Mouse (Mus musculus) embryo, embryonic 10 days (tissue): Measurements from ENCODE around the gene Gapdhs.
A peak's percentile ranks its signal among the peaks of the same experiment; 100 is the strongest.
"Not testable (repeated sequence)": the region's sequence is repeated elsewhere in the genome, so short reads cannot be mapped to it uniquely, and the experiment has no call there.

Experiments
- DNase-seq: peaks from one replicate; pipeline ENCODE4 v3.0.0-alpha.2; 2015; ENCODE audit warnings: low spot score

Gene Gapdhs

GRCm38 (mm10) chr7:30744022-30744598 lies 629 bp upstream of the Gapdhs start:
- no peak for DNase-seq

- not testable (repeated sequence) for DNase-seq
Measured at GRCm38 (mm10) chr7:30742570-30742969, 911 bp downstream of the Gapdhs start.

GRCm38 (mm10) chr7:30736211-30736610 lies 7.3 kb downstream of the Gapdhs start:
- no peak for DNase-seq

GRCm38 (mm10) chr7:30730064-30730722 lies 13.3 kb downstream of the Gapdhs start:
- DNase-seq: not testable (repeated sequence)

GRCm38 (mm10) chr7:30729396-30730063 lies 14.0 kb downstream of the Gapdhs start, which contains the start of gene Tmem147:
Gene Tmem147, minus strand, starts transcription at chr7:30729540.
- peak; percentile 99 for DNase-seq

- DNase-seq: no peak
Measured at GRCm38 (mm10) chr7:30728739-30729395, 14.6 kb downstream of the Gapdhs start.

- DNase-seq: no peak
Measured at GRCm38 (mm10) chr7:30728214-30728613, 15.3 kb downstream of the Gapdhs start.

GRCm38 (mm10) chr7:30723274-30723953 lies 20.1 kb downstream of the Gapdhs start:
- no peak for DNase-seq

GRCm38 (mm10) chr7:30721286-30721685 lies 22.2 kb downstream of the Gapdhs start:
- DNase-seq: no peak

GRCm38 (mm10) chr7:30719669-30720068 lies 23.8 kb downstream of the Gapdhs start:
- DNase-seq: no peak

- DNase-seq: no peak
Measured at GRCm38 (mm10) chr7:30717716-30718046, 25.8 kb downstream of the Gapdhs start.

- peak; percentile 95 for DNase-seq
Measured at GRCm38 (mm10) chr7:30717006-30717715, 26.3 kb downstream of the Gapdhs start.

GRCm38 (mm10) chr7:30711942-30712341 lies 31.5 kb downstream of the Gapdhs start, which contains the start of gene Atp4a:
Gene Atp4a, plus strand, starts transcription at chr7:30712209.
- DNase-seq: no peak

GRCm38 (mm10) chr7:30707441-30707840 lies 36.0 kb downstream of the Gapdhs start:
- no peak for DNase-seq

- DNase-seq: no peak
Measured at GRCm38 (mm10) chr7:30706214-30706882, 37.1 kb downstream of the Gapdhs start.

GRCm38 (mm10) chr7:30698589-30698988 lies 44.9 kb downstream of the Gapdhs start, which contains the start of gene 2200002J24Rik:
Gene 2200002J24Rik, plus strand, starts transcription at chr7:30698926.
- peak; percentile 55 for DNase-seq

GRCm38 (mm10) chr7:30698101-30698500 lies 45.4 kb downstream of the Gapdhs start:
- DNase-seq: no peak

GRCm38 (mm10) chr7:30688325-30688724 lies 55.2 kb downstream of the Gapdhs start:
- no peak for DNase-seq

- no peak for DNase-seq
Measured at GRCm38 (mm10) chr7:30683425-30683824, 60.1 kb downstream of the Gapdhs start.

GRCm38 (mm10) chr7:30681897-30682296 lies 61.6 kb downstream of the Gapdhs start:
- no peak for DNase-seq
